Mouse (Mus musculus) stomach, embryonic 16.5 days (tissue): Measurements from ENCODE around the gene Megf11. TPM values are rescaled to one million over a fixed set of nuclear protein-coding genes. Genes with fewer than 3 reads are reported as not detected.
"Not testable (repeated sequence)": the region's sequence is repeated elsewhere in the genome, so short reads cannot be mapped to it uniquely, and the experiment has no call there.

ENCODE experiments used
- ATAC-seq: fragments of 200-750 bp; cut with Nextera tagmentation; 2 replicates; pipeline ENCODE4 v1.8.0; 2017; ENCODE audit warnings: moderate number of reproducible peaks, moderate TSS enrichment; ENCODE audit not compliant: insufficient read depth, low FRiP score
- H3K27ac ChIP-seq: fragments of 300-500 bp; sonication (generic); 2 replicates; pipeline ENCODE4 v1.5.1; 2014; ENCODE audit warnings: low read length
- H3K27me3 ChIP-seq: fragments of 300-500 bp; sonication (generic); 2 replicates; pipeline ENCODE4 v1.6.1; 2014; ENCODE audit warnings: low read length, control low read depth, mixed read lengths; ENCODE audit not compliant: control insufficient read depth, insufficient read depth
- H3K36me3 ChIP-seq: fragments of 300-500 bp; sonication (generic); 2 replicates; pipeline ENCODE4 v1.6.1; 2014; ENCODE audit warnings: low read length; ENCODE audit not compliant: control insufficient read depth, insufficient read depth
- H3K4me1 ChIP-seq: fragments of 300-500 bp; sonication (generic); 2 replicates; pipeline ENCODE4 v1.6.1; 2014; ENCODE audit warnings: low read length, control low read depth, mixed read lengths; ENCODE audit not compliant: control insufficient read depth, insufficient read depth
- H3K4me2 ChIP-seq: fragments of 300-500 bp; sonication (generic); 2 replicates; pipeline ENCODE4 v1.6.1; 2014; ENCODE audit warnings: low read depth, low read length, mixed read lengths
- H3K4me3 ChIP-seq: fragments of 300-500 bp; sonication (generic); replicated peaks from 2 replicates; pipeline ENCODE4 v1.5.1; 2014; ENCODE audit warnings: mild to moderate bottlenecking, low read length
- H3K9ac ChIP-seq: fragments of 300-500 bp; sonication (generic); 2 replicates; pipeline ENCODE4 v1.6.1; 2014; ENCODE audit warnings: low read length
- H3K9me3 ChIP-seq: fragments of 300-500 bp; sonication (generic); replicated peaks from 2 replicates; pipeline ENCODE4 v1.6.1; 2016; ENCODE audit warnings: low read length, control low read depth; ENCODE audit not compliant: control insufficient read depth
- WGBS: fragments of 180-500 bp; shearing (Covaris S2); extraction: QIAGEN DNeasy Blood & Tissue Kit; methylation state at CpG from one replicate; pipeline ENCODE4 v1.1.7; 2014; 5-methylcytosine and 5-hydroxymethylcytosine counted together
- polyA plus RNA-seq: library from polyadenylated mRNA; unstranded; fragments of >200 nt; fragmentation: Nextera tagmentation; extraction: Ambion mirVana; gene quantifications from 2 replicates; pipeline ENCODE4 v1.2.1, GENCODE M21; 2015

The Megf11 gene
- polyA plus RNA-seq, 1 experiment from 2014 or later, result 1.2 TPM

GRCm38 (mm10) chr9:64654723-64655122 is 269.3 kb downstream of the Megf11 start:
- Histone ChIP-seq H3K36me3 (no peaks in the 10 kb centered on the region), H3K4me1 (no peaks in the 10 kb centered on the region), H3K4me2 (no peak overlapping the region), H3K27ac (no peak overlapping the region), H3K9ac (no peak overlapping the region), H3K9me3 (no peaks in the 10 kb centered on the region), H3K4me3 (no peak overlapping the region), H3K27me3 (no peaks in the 10 kb centered on the region)
- 88% methylated on average over 10 of the region's 10 CpGs for WGBS
- ATAC-seq, result no peak

DNA sequence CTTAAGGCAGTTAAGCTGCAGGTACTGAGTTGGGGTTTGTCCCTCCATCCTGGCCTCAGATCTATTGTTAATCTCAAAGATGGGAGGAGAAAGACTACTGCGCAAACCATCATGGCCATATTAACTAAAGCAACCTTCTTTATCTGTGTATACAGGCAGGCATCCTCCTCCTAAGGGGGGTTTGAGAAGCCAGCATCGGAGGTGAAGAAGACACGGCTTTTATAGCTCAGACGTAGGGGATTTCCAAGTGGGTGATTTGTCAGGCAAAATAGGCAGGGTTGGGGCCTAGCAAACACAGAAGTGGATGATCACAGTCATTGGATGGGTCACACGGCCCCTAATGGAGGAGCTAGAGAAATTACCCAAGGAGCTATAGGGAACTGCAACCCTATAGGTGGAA is 271.2 kb downstream of the Megf11 start:
- no peaks in the 10 kb centered on the region for H3K9me3 ChIP-seq
- no peak overlapping the region for H3K4me2 ChIP-seq
- H3K4me3 ChIP-seq, result no peak overlapping the region
- H3K27ac ChIP-seq, result no peak overlapping the region
- no peaks in the 10 kb centered on the region for H3K27me3 ChIP-seq
- no peak for ATAC-seq
- WGBS, result 82% methylated on average over 5 of the region's 5 CpGs
- H3K36me3 ChIP-seq, result no peaks in the 10 kb centered on the region
- H3K4me1 ChIP-seq, result no peaks in the 10 kb centered on the region
- no peak overlapping the region for H3K9ac ChIP-seq

GRCm38 (mm10) chr9:64660222-64660621 is 274.8 kb downstream of the Megf11 start:
- H3K4me3 ChIP-seq, result no peak overlapping the region
- no peaks in the 10 kb centered on the region for H3K36me3 ChIP-seq
- no peaks in the 10 kb centered on the region for H3K27me3 ChIP-seq
- no peaks in the 10 kb centered on the region for H3K9me3 ChIP-seq
- H3K27ac ChIP-seq, result no peak overlapping the region
- H3K4me1 ChIP-seq, result no peaks in the 10 kb centered on the region
- H3K4me2 ChIP-seq, result no peak overlapping the region
- 73% methylated on average over 7 of the region's 7 CpGs for WGBS
- H3K9ac ChIP-seq, result no peak overlapping the region
- no peak for ATAC-seq

DNA sequence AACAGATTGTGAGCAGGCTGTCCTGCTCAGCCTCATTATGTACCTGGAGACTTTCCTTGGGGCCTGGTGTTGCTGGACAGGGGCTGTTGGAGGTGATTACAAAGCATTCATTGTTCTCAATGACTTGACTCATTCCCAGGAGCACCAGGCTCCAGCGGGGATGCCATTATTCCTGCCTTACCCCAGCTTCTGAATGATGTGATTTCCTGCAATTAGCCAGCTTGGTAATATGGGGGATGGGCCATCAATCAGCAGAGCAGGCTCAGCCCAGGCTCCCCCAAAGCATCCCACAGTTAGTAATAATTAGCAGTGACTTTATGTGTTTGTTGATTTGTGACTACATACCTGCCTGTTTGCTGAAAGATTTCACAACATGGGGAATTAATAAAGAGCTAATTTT is 279.2 kb downstream of the Megf11 start:
- H3K27ac ChIP-seq, result no peak overlapping the region
- no peak overlapping the region for H3K9ac ChIP-seq
- H3K4me3 ChIP-seq, result no peak overlapping the region
- no peaks in the 10 kb centered on the region for H3K36me3 ChIP-seq
- no peak for ATAC-seq
- WGBS, result 18% methylated on average over 1 of the region's 1 CpGs
- H3K9me3 ChIP-seq, result no peaks in the 10 kb centered on the region
- H3K4me2 ChIP-seq, result no peak overlapping the region
- no peaks in the 10 kb centered on the region for H3K27me3 ChIP-seq
- no peaks in the 10 kb centered on the region for H3K4me1 ChIP-seq

DNA sequence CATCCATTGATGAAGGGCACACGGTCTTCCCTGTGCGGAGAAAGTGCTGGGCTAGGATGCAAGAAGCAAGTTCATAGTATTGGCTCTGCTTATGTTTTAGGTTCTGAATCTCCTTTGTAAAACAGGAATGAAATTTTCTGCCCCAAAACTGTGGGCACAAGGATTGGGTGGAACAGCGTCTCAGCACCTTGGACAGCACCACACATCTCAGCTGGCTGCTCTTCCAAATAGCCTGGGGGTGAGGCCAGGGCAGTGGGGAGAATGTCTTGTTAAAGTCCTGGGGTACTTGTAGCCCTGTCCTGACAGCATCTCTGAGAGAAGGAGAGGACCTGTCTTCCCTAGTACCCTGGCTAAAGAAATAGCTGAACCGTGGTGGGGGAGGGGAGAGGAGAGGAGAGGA is 281.1 kb downstream of the Megf11 start:
- no peaks in the 10 kb centered on the region for H3K36me3 ChIP-seq
- WGBS, result 31% methylated on average over 4 of the region's 4 CpGs
- no peaks in the 10 kb centered on the region for H3K9me3 ChIP-seq
- H3K4me2 ChIP-seq, result no peak overlapping the region
- no peaks in the 10 kb centered on the region for H3K27me3 ChIP-seq
- H3K4me1 ChIP-seq, result no peaks in the 10 kb centered on the region
- ATAC-seq, result no peak
- no peak overlapping the region for H3K27ac ChIP-seq
- H3K4me3 ChIP-seq, result no peak overlapping the region
- H3K9ac ChIP-seq, result no peak overlapping the region

- Histone ChIP-seq H3K4me2 (no peak overlapping the region), H3K4me3 (no peak overlapping the region), H3K9ac (no peak overlapping the region), H3K36me3 (no peaks in the 10 kb centered on the region), H3K4me1 (no peaks in the 10 kb centered on the region), H3K27ac (no peak overlapping the region), H3K9me3 (no peaks in the 10 kb centered on the region), H3K27me3 (no peaks in the 10 kb centered on the region)
- peak; percentile 62; the same call in 1 of the 2 replicates for ATAC-seq
- WGBS, result 6% methylated on average over 5 of the region's 5 CpGs
These were observed 282.1 kb downstream of the Megf11 start for GRCm38 (mm10) chr9:64667513-64667912.

DNA sequence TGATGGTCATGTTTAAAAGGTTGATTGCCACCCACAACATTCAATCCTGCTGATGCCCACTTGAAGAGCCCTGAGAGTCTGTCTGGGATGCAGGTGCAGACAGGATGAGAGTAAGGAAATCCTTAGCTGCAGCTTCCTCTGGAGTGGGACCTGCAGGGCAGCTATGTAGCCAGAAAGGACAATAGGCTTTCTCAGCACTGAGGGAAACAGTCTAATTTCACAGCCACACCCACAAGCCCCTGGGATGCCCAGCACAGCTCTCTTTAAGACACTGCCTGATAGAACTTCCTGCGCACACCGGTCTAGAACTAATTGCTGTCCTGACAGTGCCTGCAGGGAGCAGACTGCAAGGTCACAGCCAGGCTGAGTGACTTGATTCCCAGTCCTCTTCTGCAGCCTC is 282.6 kb downstream of the Megf11 start:
- H3K36me3 ChIP-seq, result no peaks in the 10 kb centered on the region
- H3K4me2 ChIP-seq, result no peak overlapping the region
- 70% methylated on average over 2 of the region's 2 CpGs for WGBS
- no peak overlapping the region for H3K4me3 ChIP-seq
- no peak for ATAC-seq
- no peaks in the 10 kb centered on the region for H3K4me1 ChIP-seq
- H3K9ac ChIP-seq, result no peak overlapping the region
- H3K27me3 ChIP-seq, result no peaks in the 10 kb centered on the region
- H3K27ac ChIP-seq, result no peak overlapping the region
- no peaks in the 10 kb centered on the region for H3K9me3 ChIP-seq

- ATAC-seq, result peak; percentile 80; the same call in 1 of the 2 replicates
- not testable (repeated sequence) for H3K36me3 ChIP-seq, H3K27me3 ChIP-seq, H3K4me3 ChIP-seq, H3K9ac ChIP-seq, H3K9me3 ChIP-seq, H3K4me1 ChIP-seq
- Histone ChIP-seq H3K27ac (peak overlapping the region; percentile 43; the same call in 1 of the 2 replicates), H3K4me2 (0 out of 2 replicates have a peak overlapping the region, but pooled peaks have one; percentile 20)
- 31% methylated on average over 9 of the region's 11 CpGs for WGBS
These were observed 286.2 kb downstream of the Megf11 start for GRCm38 (mm10) chr9:64671341-64672319.

- ATAC-seq, result no peak
- H3K36me3 ChIP-seq, result no peaks in the 10 kb centered on the region
- H3K4me2 ChIP-seq, result no peak overlapping the region
- H3K27me3 ChIP-seq, result no peaks in the 10 kb centered on the region
- WGBS, result 35% methylated on average over 13 of the region's 13 CpGs
- no peak overlapping the region for H3K4me3 ChIP-seq
- H3K9me3 ChIP-seq, result no peaks in the 10 kb centered on the region
- H3K27ac ChIP-seq, result no peak overlapping the region
- peaks cover 7% of the 10 kb centered on the region for H3K4me1 ChIP-seq
- H3K9ac ChIP-seq, result no peak overlapping the region
These were observed 301.9 kb downstream of the Megf11 start for GRCm38 (mm10) chr9:64687122-64688014.
